Mouse (Mus musculus): ENCODE results near the gene Ankrd17. TPM values are rescaled to one million over a fixed set of nuclear protein-coding genes. Genes with fewer than 3 reads are reported as not detected.

Ankrd17 gene
- polyA plus RNA-seq (2012; rRNA removed), result 15.1 and 15.4 TPM in 2 replicates

DNA sequence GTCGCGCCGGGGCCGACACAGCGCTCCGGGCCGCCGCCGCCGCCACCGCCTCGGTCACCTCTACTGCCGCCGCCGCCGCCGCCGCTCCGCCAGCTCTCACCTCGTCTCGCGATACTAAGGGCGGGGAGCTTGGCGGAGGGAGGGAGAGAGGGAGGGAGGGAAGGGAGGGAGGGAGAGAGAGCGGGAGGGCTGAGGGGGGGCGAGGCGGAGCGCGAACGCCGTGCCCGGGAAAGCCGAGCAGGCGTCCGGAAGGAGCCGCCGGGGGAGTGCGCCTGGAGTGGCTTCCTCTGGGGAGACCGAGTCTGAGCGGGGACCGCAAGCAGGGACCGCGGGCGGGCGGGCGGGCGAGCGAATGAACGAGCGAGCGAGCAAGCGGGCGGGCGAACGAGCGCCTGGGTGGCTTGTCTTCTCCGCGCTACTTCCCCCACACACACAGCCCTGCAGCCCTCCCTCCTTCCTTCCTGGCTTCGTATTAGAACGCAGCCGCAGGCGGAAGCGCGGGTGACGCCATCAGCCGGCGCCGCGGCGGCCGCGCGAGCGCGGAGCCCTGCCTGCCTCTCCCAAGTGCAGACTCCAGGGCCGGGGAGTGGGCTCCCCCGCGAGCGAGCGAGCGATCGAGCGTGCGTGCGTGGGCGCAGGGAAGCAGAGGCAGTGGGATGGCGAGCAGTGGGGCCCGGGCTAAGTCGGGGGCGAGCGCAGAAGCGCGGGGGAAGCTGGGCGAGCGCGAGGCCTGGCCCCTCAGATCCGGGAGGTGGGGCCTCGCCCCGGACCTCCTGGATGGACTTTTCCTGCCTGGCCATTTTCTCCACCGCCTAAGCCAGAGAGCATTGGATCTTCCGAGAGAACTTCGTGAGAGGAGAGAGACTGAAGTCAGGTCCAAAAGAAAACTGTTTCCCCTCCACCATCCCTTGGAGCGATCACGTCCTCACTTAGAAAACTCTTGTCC is at the start of gene Ankrd17:
TSS of gene Ankrd17 (minus strand) at position 457 of the 946 bp plus-strand sequence.
- Histone ChIP-seq H3K27me3 (ENCODE audit: control insufficient read depth, insufficient read depth, low read length) (no peaks in the 10 kb centered on the region), H3K27ac (ENCODE audit: insufficient read depth, low read length) (peak within 1 kb of the TSS; percentile 96), H3K36me3 (ENCODE audit: control insufficient read depth, insufficient read depth, low read length) (peaks cover 1% of the 10 kb centered on the region; the same call in 1 of the 2 replicates), H3K4me3 (ENCODE audit: extremely low read depth, insufficient read depth, insufficient read length) (peak within 1 kb of the TSS; percentile 97), H3K4me1 (ENCODE audit: control insufficient read depth, insufficient read depth, insufficient read length) (no peaks in the 10 kb centered on the region; the same call in 1 of the 2 replicates)
- DNase-seq (ENCODE audit: low read depth in 1 of 2, low spot score in 2 of 2), result peak; percentile 85
- no peak for TF ChIP-seq CTCF (IDR thresholded peaks at IDR 0.05; ENCODE audit: extremely low read depth, insufficient read depth, insufficient read length, insufficient replicate concordance)
- TF ChIP-seq POLR2A (IDR thresholded peaks at IDR 0.05; ENCODE audit: low read depth, low read length), result peak; percentile 82
- WGBS, result under 1% methylated on average over 67 of the region's 104 CpGs

DNA sequence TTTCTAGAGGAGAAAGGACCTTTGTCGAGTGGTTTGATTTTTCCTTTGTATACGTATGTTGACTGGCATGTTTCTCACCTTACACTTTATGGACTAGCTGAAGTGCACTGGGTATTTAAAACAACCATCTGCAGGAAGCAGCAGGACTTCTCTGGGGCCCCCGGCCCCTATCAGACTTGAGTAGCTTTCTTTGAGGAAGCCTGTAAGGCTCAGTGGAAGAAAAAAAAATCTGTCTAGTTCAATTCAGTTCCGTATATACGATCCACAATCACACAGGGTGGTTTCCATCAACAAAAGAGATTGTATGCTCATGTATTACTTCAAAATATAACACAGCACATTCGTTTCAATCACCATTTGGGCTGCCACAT is 48.5 kb upstream of the Ankrd17 start:
- Histone ChIP-seq H3K27me3 (ENCODE audit: control insufficient read depth, insufficient read depth, low read length) (no peaks in the 10 kb centered on the region), H3K27ac (ENCODE audit: insufficient read depth, low read length) (no peak overlapping the region), H3K4me3 (ENCODE audit: extremely low read depth, insufficient read depth, insufficient read length) (no peak overlapping the region), H3K4me1 (ENCODE audit: control insufficient read depth, insufficient read depth, insufficient read length) (no peaks in the 10 kb centered on the region), H3K36me3 (ENCODE audit: control insufficient read depth, insufficient read depth, low read length) (no peaks in the 10 kb centered on the region)
- DNase-seq (ENCODE audit: low read depth in 1 of 2, low spot score in 2 of 2), result no peak
- no peak for TF ChIP-seq POLR2A (IDR thresholded peaks at IDR 0.05; ENCODE audit: low read depth, low read length)
- TF ChIP-seq CTCF (IDR thresholded peaks at IDR 0.05; ENCODE audit: extremely low read depth, insufficient read depth, insufficient read length, insufficient replicate concordance), result no peak
- 7% methylated on average over 6 of the region's 6 CpGs for WGBS

DNA sequence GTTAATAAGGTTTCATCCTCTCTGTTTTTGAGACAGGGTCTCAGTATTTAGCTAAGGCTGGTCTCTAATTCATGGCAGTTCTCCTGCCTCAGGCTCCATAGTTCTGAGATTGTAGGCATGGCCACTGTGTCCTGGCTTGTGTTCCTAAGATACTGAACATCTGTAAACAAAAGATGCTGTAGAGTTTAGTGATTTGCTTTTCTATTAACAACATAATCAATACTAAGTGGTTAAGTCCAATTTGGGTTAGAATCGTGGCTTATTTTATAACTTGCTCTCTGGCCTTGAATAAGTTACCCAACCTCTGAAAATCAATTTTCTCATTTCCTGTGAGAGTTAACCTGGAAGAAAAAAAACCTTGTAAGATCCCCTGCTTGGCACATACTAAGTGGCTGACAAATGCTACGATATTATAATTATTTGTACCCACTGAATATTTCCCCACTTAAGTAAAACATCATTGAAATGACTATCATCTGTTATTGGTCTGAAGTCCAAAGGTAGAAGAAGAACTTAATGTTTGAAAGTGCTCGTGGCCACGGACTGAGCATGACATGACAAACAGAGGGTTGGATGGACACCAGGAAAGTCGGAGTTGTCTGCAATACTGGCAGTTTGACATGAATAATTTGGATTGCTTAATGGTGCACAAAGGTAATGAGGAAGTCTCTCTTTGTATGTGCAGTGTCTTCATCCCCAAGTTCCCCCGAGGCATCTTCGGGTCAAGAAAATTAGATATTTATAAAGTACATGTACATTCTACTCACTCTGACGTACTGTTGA is 48.0 kb upstream of the Ankrd17 start:
- Histone ChIP-seq H3K36me3 (ENCODE audit: control insufficient read depth, insufficient read depth, low read length) (no peaks in the 10 kb centered on the region), H3K4me1 (ENCODE audit: control insufficient read depth, insufficient read depth, insufficient read length) (no peaks in the 10 kb centered on the region), H3K27me3 (ENCODE audit: control insufficient read depth, insufficient read depth, low read length) (no peaks in the 10 kb centered on the region), H3K4me3 (ENCODE audit: extremely low read depth, insufficient read depth, insufficient read length) (no peak overlapping the region), H3K27ac (ENCODE audit: insufficient read depth, low read length) (no peak overlapping the region)
- no peak for TF ChIP-seq POLR2A (IDR thresholded peaks at IDR 0.05; ENCODE audit: low read depth, low read length)
- TF ChIP-seq CTCF (IDR thresholded peaks at IDR 0.05; ENCODE audit: extremely low read depth, insufficient read depth, insufficient read length, insufficient replicate concordance), result no peak
- no peak for DNase-seq (ENCODE audit: low read depth in 1 of 2, low spot score in 2 of 2)
- 43% methylated on average over 8 of the region's 8 CpGs for WGBS

DNA sequence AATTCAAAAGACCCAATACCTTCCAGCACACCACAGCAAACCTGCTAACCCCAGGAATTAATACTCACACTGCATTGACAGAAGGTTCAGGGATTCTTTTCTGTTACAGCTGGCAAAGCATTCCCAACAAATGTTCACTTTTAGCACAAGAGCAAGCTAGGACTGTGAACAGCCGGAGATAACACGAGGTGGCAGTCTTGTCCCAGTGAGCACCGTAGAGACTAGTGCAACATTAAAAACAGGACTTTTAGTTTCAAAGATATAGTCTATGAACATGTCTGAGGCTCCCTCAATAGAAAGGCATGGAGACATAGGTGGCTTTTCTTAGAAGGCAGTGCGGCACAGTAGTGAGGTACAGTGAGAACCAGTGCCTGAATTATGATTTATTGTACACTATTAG is 38.8 kb upstream of the Ankrd17 start:
- WGBS, result 84% methylated on average over 4 of the region's 4 CpGs
- Histone ChIP-seq H3K27ac (ENCODE audit: insufficient read depth, low read length) (no peak overlapping the region), H3K4me3 (ENCODE audit: extremely low read depth, insufficient read depth, insufficient read length) (no peak overlapping the region), H3K4me1 (ENCODE audit: control insufficient read depth, insufficient read depth, insufficient read length) (no peaks in the 10 kb centered on the region), H3K27me3 (ENCODE audit: control insufficient read depth, insufficient read depth, low read length) (no peaks in the 10 kb centered on the region), H3K36me3 (ENCODE audit: control insufficient read depth, insufficient read depth, low read length) (no peaks in the 10 kb centered on the region)
- no peak for TF ChIP-seq POLR2A (IDR thresholded peaks at IDR 0.05; ENCODE audit: low read depth, low read length)
- TF ChIP-seq CTCF (IDR thresholded peaks at IDR 0.05; ENCODE audit: extremely low read depth, insufficient read depth, insufficient read length, insufficient replicate concordance), result peak; percentile 8; the same call in 1 of the 2 replicates
- no peak for DNase-seq (ENCODE audit: low read depth in 1 of 2, low spot score in 2 of 2)

DNA sequence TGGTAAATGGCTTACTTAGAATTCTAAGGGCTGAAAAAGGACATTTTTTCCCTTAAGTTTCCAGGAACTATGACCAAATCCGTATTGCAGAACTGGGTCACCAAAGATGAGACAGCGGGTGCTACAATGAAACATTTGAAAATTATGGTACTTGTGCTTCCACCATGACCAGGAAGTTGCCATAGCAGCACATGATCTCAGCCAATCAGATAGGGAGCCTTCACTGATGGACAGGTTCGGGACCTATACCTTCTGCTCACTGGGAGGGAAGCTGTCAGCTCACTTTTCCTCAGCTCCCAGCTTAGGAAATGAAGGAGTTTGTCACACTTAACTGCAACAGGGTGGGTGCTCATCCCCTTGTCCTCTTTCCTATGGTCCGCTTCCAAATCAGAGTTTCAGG is 30.4 kb upstream of the Ankrd17 start:
- WGBS, result 87% methylated on average over 4 of the region's 4 CpGs
- DNase-seq (ENCODE audit: low read depth in 1 of 2, low spot score in 2 of 2), result no peak
- H3K4me3 ChIP-seq (ENCODE audit: extremely low read depth, insufficient read depth, insufficient read length), result no peak overlapping the region
- no peaks in the 10 kb centered on the region for H3K4me1 ChIP-seq (ENCODE audit: control insufficient read depth, insufficient read depth, insufficient read length)
- no peaks in the 10 kb centered on the region for H3K27me3 ChIP-seq (ENCODE audit: control insufficient read depth, insufficient read depth, low read length)
- no peak overlapping the region for H3K27ac ChIP-seq (ENCODE audit: insufficient read depth, low read length)
- TF ChIP-seq POLR2A (IDR thresholded peaks at IDR 0.05; ENCODE audit: low read depth, low read length), result no peak
- TF ChIP-seq CTCF (IDR thresholded peaks at IDR 0.05; ENCODE audit: extremely low read depth, insufficient read depth, insufficient read length, insufficient replicate concordance), result no peak
- no peaks in the 10 kb centered on the region for H3K36me3 ChIP-seq (ENCODE audit: control insufficient read depth, insufficient read depth, low read length)

DNA sequence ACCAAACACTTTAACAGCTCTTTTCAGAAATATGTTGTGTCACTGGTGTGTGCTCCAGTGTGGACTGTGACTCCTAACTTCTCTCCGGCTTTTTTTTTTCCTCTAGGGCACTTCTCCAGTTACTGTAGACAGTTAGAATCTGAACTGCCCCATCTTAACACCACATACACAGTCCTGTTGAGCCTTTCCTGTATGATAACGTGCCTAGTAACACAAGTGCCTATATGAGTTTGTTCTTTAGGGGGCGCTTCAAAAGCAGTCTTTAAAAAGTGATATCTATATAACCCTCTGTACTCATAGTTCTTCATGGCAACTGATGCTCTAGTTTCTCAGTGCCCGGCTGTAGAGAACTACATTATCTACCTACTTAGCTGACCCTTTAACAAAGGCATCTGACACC is 27.9 kb upstream of the Ankrd17 start:
- DNase-seq (ENCODE audit: low read depth in 1 of 2, low spot score in 2 of 2), result no peak
- WGBS, result 66% methylated on average over 4 of the region's 4 CpGs
- H3K27me3 ChIP-seq (ENCODE audit: control insufficient read depth, insufficient read depth, low read length), result no peaks in the 10 kb centered on the region
- H3K4me3 ChIP-seq (ENCODE audit: extremely low read depth, insufficient read depth, insufficient read length), result no peak overlapping the region
- no peaks in the 10 kb centered on the region for H3K4me1 ChIP-seq (ENCODE audit: control insufficient read depth, insufficient read depth, insufficient read length)
- TF ChIP-seq CTCF (IDR thresholded peaks at IDR 0.05; ENCODE audit: extremely low read depth, insufficient read depth, insufficient read length, insufficient replicate concordance) (no peak), POLR2A (IDR thresholded peaks at IDR 0.05; ENCODE audit: low read depth, low read length) (no peak)
- no peaks in the 10 kb centered on the region for H3K36me3 ChIP-seq (ENCODE audit: control insufficient read depth, insufficient read depth, low read length)
- no peak overlapping the region for H3K27ac ChIP-seq (ENCODE audit: insufficient read depth, low read length)
